Mouse (Mus musculus) naive thymus-derived CD4-positive, alpha-beta T cell, adult 2 months (primary cell): ENCODE data around the gene Cd33.

ENCODE experiments used
- DNase-seq: peaks from one replicate; pipeline ENCODE4 v3.0.0-alpha.2; 2011; ENCODE audit warnings: low read depth

Gene Cd33

GRCm38 (mm10) chr7:43544225-43544977 is at the start of gene Cd33:
Gene Cd33, minus strand, starts transcription at chr7:43544428.
- DNase-seq: no peak

- peak; percentile 26 for DNase-seq
These were observed 40.6 kb upstream of the Cd33 start for GRCm38 (mm10) chr7:43584790-43585189.

- peak; percentile 15 for DNase-seq
These were observed 36.3 kb upstream of the Cd33 start for GRCm38 (mm10) chr7:43580526-43580925.

GRCm38 (mm10) chr7:43579440-43580171 is 35.4 kb upstream of the Cd33 start, which contains the start of gene Zfp719:
Gene Zfp719, plus strand, starts transcription at chr7:43579610.
- DNase-seq: peak; percentile 98

- no peak for DNase-seq
These were observed 27.0 kb upstream of the Cd33 start for GRCm38 (mm10) chr7:43571216-43571615.

GRCm38 (mm10) chr7:43563300-43563699 is 19.1 kb upstream of the Cd33 start:
- peak; percentile 32 for DNase-seq

GRCm38 (mm10) chr7:43562651-43563070 is 18.4 kb upstream of the Cd33 start:
- no peak for DNase-seq

- DNase-seq: peak; percentile 94
These were observed 17.9 kb upstream of the Cd33 start, which contains the start of gene Zfp658 for GRCm38 (mm10) chr7:43562006-43562633. Gene Zfp658, plus strand, starts transcription at chr7:43562256.

GRCm38 (mm10) chr7:43556901-43557300 is 12.7 kb upstream of the Cd33 start:
- DNase-seq: no peak

- DNase-seq: no peak
These were observed 11.1 kb upstream of the Cd33 start for GRCm38 (mm10) chr7:43555351-43555750.

GRCm38 (mm10) chr7:43554550-43554949 is 10.3 kb upstream of the Cd33 start:
- DNase-seq: no peak

GRCm38 (mm10) chr7:43553153-43553552 is 8.9 kb upstream of the Cd33 start:
- DNase-seq: no peak

- no peak for DNase-seq
These were observed 4.0 kb upstream of the Cd33 start for GRCm38 (mm10) chr7:43548206-43548605.

GRCm38 (mm10) chr7:43547666-43548065 is 3.4 kb upstream of the Cd33 start:
- DNase-seq: no peak

- DNase-seq: no peak
These were observed 1.7 kb upstream of the Cd33 start for GRCm38 (mm10) chr7:43545656-43546545.

- no peak for DNase-seq
These were observed 5.7 kb downstream of the Cd33 start for GRCm38 (mm10) chr7:43538524-43538923.

GRCm38 (mm10) chr7:43532936-43533505 is 11.2 kb downstream of the Cd33 start:
- DNase-seq: no peak

- no peak for DNase-seq
These were observed 13.9 kb downstream of the Cd33 start for GRCm38 (mm10) chr7:43530216-43530785.

GRCm38 (mm10) chr7:43525313-43525712 is 18.9 kb downstream of the Cd33 start:
- DNase-seq: peak; percentile 26

- no peak for DNase-seq
These were observed 21.5 kb downstream of the Cd33 start for GRCm38 (mm10) chr7:43522776-43523175.

- no peak for DNase-seq
These were observed 25.9 kb downstream of the Cd33 start for GRCm38 (mm10) chr7:43518341-43518740.
